Mouse (Mus musculus): ENCODE results near the gene Ces1b. TPM values are rescaled to one million over a fixed set of nuclear protein-coding genes. Genes with fewer than 3 reads are reported as not detected.

Ces1b gene
- total RNA-seq, 4 experiments from 2014 or later, result not detected

Other genes starting within 250 kb of the Ces1b start
- 10 to 100 TPM in 2 of 4 experiments, 1 to 10 TPM in 2; 2.8 to 21.3 (median 11.3) TPM for gene Lpcat2, start 224.7 kb downstream of the Ces1b start, total RNA-seq (2022)
- 1 to 10 TPM in 2 of 4 experiments, under 1 TPM in 1, not detected in 1; 0.28 to 2.1 (median 1.4) TPM for gene Capns2, start 178.6 kb downstream of the Ces1b start, total RNA-seq (2022)
- gene Slc6a2, start 119.9 kb downstream of the Ces1b start, total RNA-seq (2022), result 10 to 100 TPM in 2 of 4 experiments, 1 to 10 TPM in 2; 6.0 to 27.5 (median 12.8) TPM
- not detected for gene Ces1a, start 31.8 kb downstream of the Ces1b start, total RNA-seq (2022)
- 1 to 10 TPM in 1 of 4 experiments, under 1 TPM in 2, not detected in 1; 0.24 to 2.0 (median 0.73) TPM for gene Ces1c, start 51.3 kb upstream of the Ces1b start, total RNA-seq (2022)
- gene Ces1d, start 117.8 kb upstream of the Ces1b start, total RNA-seq (2022), result 100 to 1,000 TPM in 3 of 4 experiments, 10 to 100 TPM in 1; 62.1 to 230 (median 170) TPM
- gene Ces1e, start 149.6 kb upstream of the Ces1b start, total RNA-seq (2022), result not detected
- 10 to 100 TPM in 3 of 4 experiments, 1 to 10 TPM in 1; 7.1 to 16.4 (median 13.4) TPM for gene Ces1f, start 199.7 kb upstream of the Ces1b start, total RNA-seq (2022)